Mouse (Mus musculus): ENCODE data around the gene Lingo3. TPM values are rescaled to one million over a fixed set of nuclear protein-coding genes. Genes with fewer than 3 reads are reported as not detected.

The Lingo3 gene
- not detected for total RNA-seq (2023)

DNA sequence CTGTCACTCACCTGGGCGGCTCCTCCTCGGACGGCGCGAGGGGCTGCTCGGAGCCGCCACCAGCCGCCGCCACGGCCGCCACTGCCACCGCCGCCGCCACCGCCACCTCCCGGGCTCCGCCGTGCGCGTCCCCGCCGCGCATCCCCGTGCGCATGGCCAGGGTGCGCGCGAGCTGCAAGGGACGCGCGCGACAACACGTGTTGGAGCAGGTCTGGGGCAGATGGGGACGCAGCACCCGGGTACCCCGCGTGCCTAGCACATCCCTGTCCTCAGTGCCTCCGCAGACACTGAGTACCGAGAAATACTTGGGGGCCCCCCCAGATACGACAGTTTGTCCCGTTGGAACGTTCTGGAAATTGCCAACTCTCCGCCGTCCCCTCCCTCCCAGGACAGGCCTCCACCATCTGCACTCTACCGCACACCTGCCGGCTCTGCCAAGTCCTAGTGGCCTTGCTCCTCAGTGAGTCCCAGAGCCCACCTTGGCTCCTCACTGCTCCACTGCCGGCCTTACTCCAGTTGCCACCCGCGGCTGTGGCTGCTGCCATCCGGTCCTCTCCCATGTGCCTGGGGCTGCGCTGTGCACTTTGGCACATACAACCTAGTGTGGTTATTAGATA is at the start of gene Lingo3:
Gene Lingo3, minus strand, starts transcription at position 109 of the 617 bp plus-strand sequence.

GRCm38 (mm10) chr10:80871581-80871980 is 27.7 kb upstream of the Lingo3 start, which contains the start of gene Tmprss9:
Gene Tmprss9, plus strand, starts transcription at chr10:80871848.

DNA sequence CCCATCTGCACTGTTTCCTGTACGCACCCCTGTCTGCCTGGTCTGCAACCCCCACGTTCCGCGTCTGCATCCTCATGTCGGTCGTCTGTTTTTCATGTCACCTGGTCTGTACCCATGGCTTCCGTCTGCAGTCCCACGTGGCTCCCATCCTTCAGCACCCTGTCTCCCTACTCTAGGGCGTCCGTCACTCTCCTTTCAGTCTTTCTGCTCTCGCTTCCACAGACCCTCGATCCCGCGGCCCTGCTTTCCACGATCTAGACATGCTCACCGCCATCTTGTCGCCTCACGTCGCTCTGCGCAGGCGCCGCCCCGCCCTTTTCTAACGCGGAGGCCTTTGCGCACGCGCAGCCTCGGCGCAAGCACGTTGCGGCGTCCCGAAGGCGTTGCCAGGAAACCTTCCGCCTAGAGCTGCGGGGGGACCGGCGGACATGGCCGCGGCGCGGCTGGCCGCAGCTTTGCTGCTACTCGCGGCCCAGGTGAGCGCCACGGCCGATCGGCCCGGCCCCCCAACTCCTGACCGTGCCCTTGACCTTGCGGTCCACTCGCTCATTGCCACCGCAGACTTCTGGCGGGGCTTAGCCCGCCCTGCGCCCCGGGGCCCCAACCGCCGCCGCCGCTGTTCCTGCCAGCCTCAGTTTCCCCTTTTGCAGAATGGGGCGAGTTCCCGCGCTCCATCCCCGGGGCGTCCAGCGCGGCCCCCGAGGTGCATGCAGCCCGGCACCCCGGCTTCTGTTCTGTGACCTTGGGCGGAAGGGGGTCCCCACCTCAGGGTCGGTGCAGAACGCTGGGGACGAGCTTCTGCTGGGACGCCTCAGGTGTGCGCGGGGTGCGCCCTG is 11.3 kb upstream of the Lingo3 start, which contains the start of the genes Lsm7 and Sppl2b:
Gene Lsm7, minus strand, starts transcription at position 297 of the 836 bp plus-strand sequence.
Gene Sppl2b, plus strand, starts transcription at position 363 of the 836 bp plus-strand sequence.

GRCm38 (mm10) chr10:80826151-80827062 is 17.4 kb downstream of the Lingo3 start, which contains the start of gene Oaz1:
Gene Oaz1, plus strand, starts transcription at chr10:80826656.

GRCm38 (mm10) chr10:80813366-80813765 is 30.5 kb downstream of the Lingo3 start, which contains the start of gene Jsrp1:
Gene Jsrp1, minus strand, starts transcription at chr10:80813498.

DNA sequence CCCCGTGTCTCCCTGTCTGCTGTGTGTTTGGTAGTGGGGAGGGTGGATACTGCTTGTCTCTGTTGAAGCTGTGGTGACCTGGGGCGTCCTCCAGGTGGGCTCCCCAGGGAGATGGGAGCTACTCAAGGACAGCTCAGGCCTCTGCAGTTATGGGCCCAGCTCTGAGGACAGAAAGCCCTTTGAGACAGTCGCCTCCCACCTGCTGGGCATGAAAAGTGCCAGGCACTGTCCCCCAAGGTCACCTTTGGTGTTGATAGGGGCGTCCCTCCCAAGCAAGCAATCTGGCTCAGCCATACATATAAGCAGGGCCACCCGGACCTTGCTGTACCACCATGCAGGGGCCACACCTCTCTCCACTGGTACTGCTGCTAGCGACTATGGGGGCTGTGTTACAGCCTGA is 38.9 kb downstream of the Lingo3 start, which contains the start of gene Amh:
Gene Amh, plus strand, starts transcription at position 328 of the 400 bp plus-strand sequence.

DNA sequence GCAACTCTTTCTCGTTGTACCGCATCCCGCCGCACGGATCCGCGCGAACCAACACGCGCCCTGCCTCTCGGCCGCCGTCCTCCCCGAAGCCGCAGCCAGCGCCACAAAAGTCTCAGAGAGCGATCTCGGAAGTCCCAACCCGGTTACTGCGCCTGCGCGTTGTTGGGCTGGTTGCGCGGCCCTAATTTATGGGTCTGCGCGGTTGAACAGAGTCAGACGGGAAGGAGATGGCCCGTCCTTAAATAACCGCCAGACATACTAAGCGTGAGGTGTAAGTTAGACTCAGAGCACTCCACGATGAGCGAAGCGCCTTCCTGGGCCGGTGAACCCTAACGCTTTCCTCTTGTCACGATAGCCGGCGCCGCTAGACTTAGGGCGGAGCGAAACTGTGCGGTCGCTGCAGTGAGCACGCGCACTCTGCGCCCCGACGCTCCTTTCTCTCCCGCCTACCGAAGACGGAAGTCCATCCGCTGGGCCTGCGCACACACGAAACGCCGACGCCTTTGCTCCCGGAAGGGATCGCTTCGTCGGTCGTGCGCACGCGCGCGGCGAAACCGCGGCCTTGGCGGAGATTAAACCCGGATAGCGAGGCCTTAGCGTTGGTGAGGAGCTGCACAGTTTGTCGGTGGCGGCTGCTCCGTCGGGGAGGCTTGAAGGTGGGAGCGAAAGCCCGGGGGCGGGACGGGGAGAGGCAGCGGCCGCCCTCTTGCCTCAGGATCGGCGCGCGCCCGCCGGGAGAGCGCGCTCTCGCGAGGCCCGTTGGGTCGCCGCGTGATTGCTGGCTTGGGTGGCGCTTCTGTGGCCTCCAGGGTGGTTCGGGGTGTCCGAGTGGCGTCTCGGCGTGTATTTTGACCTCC is 45.5 kb downstream of the Lingo3 start, which contains the start of the genes Sf3a2 and Plekhj1:
Gene Sf3a2, plus strand, starts transcription at position 49 of the 857 bp plus-strand sequence.
Gene Plekhj1, minus strand, starts transcription at position 477 of the 857 bp plus-strand sequence.

Other genes starting within 250 kb of the Lingo3 start
- gene Scamp4, start 241.2 kb downstream of the Lingo3 start, total RNA-seq (2023) = 10 to 100 TPM; 11.1 to 12.5 TPM
- gene Adat3, start 241.2 kb downstream of the Lingo3 start, total RNA-seq (2023) = 1 to 10 TPM; 1.3 to 2.9 TPM
- under 1 TPM; 0.29 to 0.70 TPM for gene Gm49322, start 238.0 kb downstream of the Lingo3 start, total RNA-seq (2023)
- gene Csnk1g2, start 221.2 kb downstream of the Lingo3 start, total RNA-seq (2023) = 100 to 1,000 TPM in 1 of 2 experiments, 10 to 100 TPM in 1; 96.3 to 120 TPM
- 10 to 100 TPM; 19.2 to 23.8 TPM for gene Btbd2, start 187.0 kb downstream of the Lingo3 start, total RNA-seq (2023)
- gene Mknk2, start 165.9 kb downstream of the Lingo3 start, total RNA-seq (2023) = 100 to 1,000 TPM; 187 to 191 TPM
- gene Mob3a, start 142.1 kb downstream of the Lingo3 start, total RNA-seq (2023) = 100 to 1,000 TPM; 124 TPM
- gene Izumo4, start 141.9 kb downstream of the Lingo3 start, total RNA-seq (2023) = 1 to 10 TPM; 8.5 to 10.0 TPM
- 10 to 100 TPM; 91.5 to 95.8 TPM for gene Ap3d1, start 101.8 kb downstream of the Lingo3 start, total RNA-seq (2023)
- 10 to 100 TPM; 30.9 to 33.4 TPM for gene Dot1l, start 88.8 kb downstream of the Lingo3 start, total RNA-seq (2023)
- 10 to 100 TPM; 44.1 to 48.2 TPM for gene Sf3a2, start 45.8 kb downstream of the Lingo3 start, total RNA-seq (2023)
- gene Plekhj1, start 45.4 kb downstream of the Lingo3 start, total RNA-seq (2023) = 10 to 100 TPM; 70.8 to 77.6 TPM
- 1 to 10 TPM in 1 of 2 experiments, under 1 TPM in 1; 0.94 to 1.1 TPM for gene Amh, start 38.8 kb downstream of the Lingo3 start, total RNA-seq (2023)
- not detected for gene Jsrp1, start 30.5 kb downstream of the Lingo3 start, total RNA-seq (2023)
- 100 to 1,000 TPM; 551 to 600 TPM for gene Oaz1, start 17.4 kb downstream of the Lingo3 start, total RNA-seq (2023)
- gene Lsm7, start 11.2 kb upstream of the Lingo3 start, total RNA-seq (2023) = 10 to 100 TPM; 14.4 to 14.7 TPM
- 10 to 100 TPM; 23.9 to 34.6 TPM for gene Sppl2b, start 11.2 kb upstream of the Lingo3 start, total RNA-seq (2023)
- gene Tmprss9, start 27.8 kb upstream of the Lingo3 start, total RNA-seq (2023) = not detected
- gene Timm13, start 56.9 kb upstream of the Lingo3 start, total RNA-seq (2023) = 10 to 100 TPM; 46.4 to 48.9 TPM
- 10 to 100 TPM; 22.0 to 24.2 TPM for gene Lmnb2, start 74.2 kb upstream of the Lingo3 start, total RNA-seq (2023)
- gene Gadd45b, start 86.0 kb upstream of the Lingo3 start, total RNA-seq (2023) = 10 to 100 TPM; 27.4 to 30.8 TPM
- under 1 TPM; 0.59 to 0.68 TPM for gene Gng7, start 170.9 kb upstream of the Lingo3 start, total RNA-seq (2023)
- gene Diras1, start 181.6 kb upstream of the Lingo3 start, total RNA-seq (2023) = not detected
- 10 to 100 TPM; 11.2 to 13.3 TPM for gene Slc39a3, start 193.4 kb upstream of the Lingo3 start, total RNA-seq (2023)
- gene Sgta, start 216.1 kb upstream of the Lingo3 start, total RNA-seq (2023) = 10 to 100 TPM; 48.3 to 49.5 TPM
- gene Thop1, start 226.0 kb upstream of the Lingo3 start, total RNA-seq (2023) = 1 to 10 TPM; 6.6 to 8.3 TPM

Data from neutrophil, adult 83 days (primary cell).